Mouse (Mus musculus): ENCODE measurements around the gene Runx3. TPM values are rescaled to one million over a fixed set of nuclear protein-coding genes. Genes with fewer than 3 reads are reported as not detected.

The Runx3 gene
- polyA plus RNA-seq, 1 experiment = not detected

- no peak overlapping the region for H3K27ac ChIP-seq (ENCODE audit: insufficient read depth, low read depth, low read length)
- TF ChIP-seq CTCF (IDR thresholded peaks at IDR 0.05; ENCODE audit: insufficient read depth, low read depth, low read length) = no peak
- no peak for TF ChIP-seq POLR2A (IDR thresholded peaks at IDR 0.05; ENCODE audit: insufficient read depth, low read depth, low read length)
- peaks cover 7% of the 10 kb centered on the region; the same call in 1 of the 2 replicates for H3K4me1 ChIP-seq (ENCODE audit: control insufficient read depth, insufficient read depth, low read length)
- 83% methylated on average over 8 of the region's 8 CpGs for WGBS
- H3K4me3 ChIP-seq (ENCODE audit: insufficient read depth, low read depth, low read length) = no peak overlapping the region
Observed at GRCm38 (mm10) chr4:135136202-135136601, 15.8 kb downstream of the Runx3 start.

GRCm38 (mm10) chr4:135136612-135137011 is 16.2 kb downstream of the Runx3 start:
- Histone ChIP-seq H3K4me1 (ENCODE audit: control insufficient read depth, insufficient read depth, low read length) (peaks cover 7% of the 10 kb centered on the region; the same call in 1 of the 2 replicates), H3K27ac (ENCODE audit: insufficient read depth, low read depth, low read length) (no peak overlapping the region), H3K4me3 (ENCODE audit: insufficient read depth, low read depth, low read length) (no peak overlapping the region)
- TF ChIP-seq CTCF (IDR thresholded peaks at IDR 0.05; ENCODE audit: insufficient read depth, low read depth, low read length) (no peak), POLR2A (IDR thresholded peaks at IDR 0.05; ENCODE audit: insufficient read depth, low read depth, low read length) (no peak)
- 83% methylated on average over 10 of the region's 10 CpGs for WGBS

- TF ChIP-seq CTCF (IDR thresholded peaks at IDR 0.05; ENCODE audit: insufficient read depth, low read depth, low read length) = no peak
- no peak for TF ChIP-seq POLR2A (IDR thresholded peaks at IDR 0.05; ENCODE audit: insufficient read depth, low read depth, low read length)
- 0 out of 2 replicates have a peak, but pooled peaks cover under 1% of the 10 kb centered on the region for H3K4me1 ChIP-seq (ENCODE audit: control insufficient read depth, insufficient read depth, low read length)
- 4% methylated on average over 25 of the region's 25 CpGs for WGBS
Observed at GRCm38 (mm10) chr4:135140647-135141515, 20.4 kb downstream of the Runx3 start.

GRCm38 (mm10) chr4:135141720-135142119 is 21.3 kb downstream of the Runx3 start:
- no peak for TF ChIP-seq POLR2A (IDR thresholded peaks at IDR 0.05; ENCODE audit: insufficient read depth, low read depth, low read length)
- TF ChIP-seq CTCF (IDR thresholded peaks at IDR 0.05; ENCODE audit: insufficient read depth, low read depth, low read length) = no peak
- WGBS = 6% methylated on average over 13 of the region's 13 CpGs
- no peak overlapping the region for H3K4me3 ChIP-seq (ENCODE audit: insufficient read depth, low read depth, low read length)
- no peaks in the 10 kb centered on the region for H3K4me1 ChIP-seq (ENCODE audit: control insufficient read depth, insufficient read depth, low read length)
- no peak overlapping the region for H3K27ac ChIP-seq (ENCODE audit: insufficient read depth, low read depth, low read length)

More at GRCm38 (mm10) chr4:135140647-135141515, 20.4 kb downstream of the Runx3 start:
- Histone ChIP-seq H3K4me3 (ENCODE audit: insufficient read depth, low read depth, low read length) (no peak overlapping the region), H3K27ac (ENCODE audit: insufficient read depth, low read depth, low read length) (no peak overlapping the region)

- no peak for TF ChIP-seq POLR2A (IDR thresholded peaks at IDR 0.05; ENCODE audit: insufficient read depth, low read depth, low read length)
- TF ChIP-seq CTCF (IDR thresholded peaks at IDR 0.05; ENCODE audit: insufficient read depth, low read depth, low read length) = no peak
- WGBS = 31% methylated on average over 15 of the region's 15 CpGs
- no peak overlapping the region for H3K4me3 ChIP-seq (ENCODE audit: insufficient read depth, low read depth, low read length)
- H3K4me1 ChIP-seq (ENCODE audit: control insufficient read depth, insufficient read depth, low read length) = no peaks in the 10 kb centered on the region
- no peak overlapping the region for H3K27ac ChIP-seq (ENCODE audit: insufficient read depth, low read depth, low read length)
Observed at GRCm38 (mm10) chr4:135146734-135147133, 26.3 kb downstream of the Runx3 start.

GRCm38 (mm10) chr4:135148660-135149059 is 28.2 kb downstream of the Runx3 start:
- 18% methylated on average over 7 of the region's 7 CpGs for WGBS
- TF ChIP-seq POLR2A (IDR thresholded peaks at IDR 0.05; ENCODE audit: insufficient read depth, low read depth, low read length) (no peak), CTCF (IDR thresholded peaks at IDR 0.05; ENCODE audit: insufficient read depth, low read depth, low read length) (no peak)
- Histone ChIP-seq H3K4me3 (ENCODE audit: insufficient read depth, low read depth, low read length) (no peak overlapping the region), H3K4me1 (ENCODE audit: control insufficient read depth, insufficient read depth, low read length) (peaks cover 4% of the 10 kb centered on the region; the same call in 1 of the 2 replicates), H3K27ac (ENCODE audit: insufficient read depth, low read depth, low read length) (no peak overlapping the region)

- peaks cover 4% of the 10 kb centered on the region; the same call in 1 of the 2 replicates for H3K4me1 ChIP-seq (ENCODE audit: control insufficient read depth, insufficient read depth, low read length)
- TF ChIP-seq POLR2A (IDR thresholded peaks at IDR 0.05; ENCODE audit: insufficient read depth, low read depth, low read length) = no peak
- TF ChIP-seq CTCF (IDR thresholded peaks at IDR 0.05; ENCODE audit: insufficient read depth, low read depth, low read length) = peak; percentile 58
- 8% methylated on average over 32 of the region's 32 CpGs for WGBS
- no peak overlapping the region for H3K4me3 ChIP-seq (ENCODE audit: insufficient read depth, low read depth, low read length)
- H3K27ac ChIP-seq (ENCODE audit: insufficient read depth, low read depth, low read length) = no peak overlapping the region
Observed at GRCm38 (mm10) chr4:135150031-135150801, 29.8 kb downstream of the Runx3 start.

- 11% methylated on average over 34 of the region's 34 CpGs for WGBS
Observed at GRCm38 (mm10) chr4:135151111-135151987, 30.9 kb downstream of the Runx3 start.

More at GRCm38 (mm10) chr4:135151111-135151987, 30.9 kb downstream of the Runx3 start:
- H3K4me3 ChIP-seq (ENCODE audit: insufficient read depth, low read depth, low read length) = no peak overlapping the region
- peaks cover 4% of the 10 kb centered on the region; the same call in 1 of the 2 replicates for H3K4me1 ChIP-seq (ENCODE audit: control insufficient read depth, insufficient read depth, low read length)
- H3K27ac ChIP-seq (ENCODE audit: insufficient read depth, low read depth, low read length) = no peak overlapping the region
- no peak for TF ChIP-seq CTCF (IDR thresholded peaks at IDR 0.05; ENCODE audit: insufficient read depth, low read depth, low read length)
- TF ChIP-seq POLR2A (IDR thresholded peaks at IDR 0.05; ENCODE audit: insufficient read depth, low read depth, low read length) = no peak

All from olfactory bulb, adult 2 months (tissue).